Mouse (Mus musculus) retina, postnatal 7 days (tissue): Measurements from ENCODE around the gene Txlng.

ENCODE experiments used
- DNase-seq: peaks from one replicate; pipeline ENCODE4 v3.0.0-alpha.2; 2012; ENCODE audit warnings: low read depth, low spot score

Txlng gene

DNA sequence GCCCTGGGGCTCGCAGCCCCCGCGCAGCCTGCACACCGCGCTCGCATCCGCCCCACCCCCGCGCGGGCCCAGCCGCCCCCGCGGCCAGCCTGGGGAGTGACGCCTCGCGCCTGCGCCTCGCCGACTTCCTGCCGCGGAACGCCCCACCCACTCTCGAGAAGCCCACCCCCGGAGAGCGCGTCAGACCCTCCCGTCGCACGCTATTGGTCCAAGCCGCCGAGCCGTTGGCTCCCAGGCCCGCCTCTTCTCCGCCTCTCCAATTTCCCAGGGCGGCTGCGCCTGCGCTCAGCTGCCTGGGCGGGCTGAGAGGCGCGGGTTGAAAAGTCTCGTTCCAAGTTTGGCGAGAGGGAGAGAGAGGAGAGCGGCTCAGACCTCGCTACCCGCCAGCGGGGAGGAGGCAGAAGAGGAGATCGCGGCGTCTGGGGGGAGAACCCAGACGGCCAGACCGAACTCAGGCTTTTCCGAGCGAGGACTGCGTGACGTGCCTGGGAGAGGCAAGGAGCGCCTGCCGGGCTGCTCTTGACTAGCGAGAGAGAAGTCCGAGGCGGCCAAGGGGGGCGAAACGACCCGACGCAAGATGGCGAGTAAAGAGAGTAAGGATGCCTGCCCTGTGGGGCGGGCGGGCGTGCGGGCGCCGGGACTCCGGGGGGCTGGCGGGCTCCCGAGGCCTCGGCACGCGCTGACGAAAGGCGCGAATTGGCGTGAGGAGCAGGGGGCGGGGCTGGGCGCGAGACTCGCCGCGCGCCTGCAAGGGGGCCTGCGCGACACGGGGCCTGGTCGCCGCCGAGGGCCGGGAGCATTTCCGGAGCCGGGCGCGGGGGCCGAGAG is 68.9 kb downstream of the Txlng start, which contains the start of gene Rbbp7:
Gene Rbbp7 (plus strand): TSS at position 288 of the 828 bp plus-strand sequence.
- DNase-seq, result peak; percentile 87

DNA sequence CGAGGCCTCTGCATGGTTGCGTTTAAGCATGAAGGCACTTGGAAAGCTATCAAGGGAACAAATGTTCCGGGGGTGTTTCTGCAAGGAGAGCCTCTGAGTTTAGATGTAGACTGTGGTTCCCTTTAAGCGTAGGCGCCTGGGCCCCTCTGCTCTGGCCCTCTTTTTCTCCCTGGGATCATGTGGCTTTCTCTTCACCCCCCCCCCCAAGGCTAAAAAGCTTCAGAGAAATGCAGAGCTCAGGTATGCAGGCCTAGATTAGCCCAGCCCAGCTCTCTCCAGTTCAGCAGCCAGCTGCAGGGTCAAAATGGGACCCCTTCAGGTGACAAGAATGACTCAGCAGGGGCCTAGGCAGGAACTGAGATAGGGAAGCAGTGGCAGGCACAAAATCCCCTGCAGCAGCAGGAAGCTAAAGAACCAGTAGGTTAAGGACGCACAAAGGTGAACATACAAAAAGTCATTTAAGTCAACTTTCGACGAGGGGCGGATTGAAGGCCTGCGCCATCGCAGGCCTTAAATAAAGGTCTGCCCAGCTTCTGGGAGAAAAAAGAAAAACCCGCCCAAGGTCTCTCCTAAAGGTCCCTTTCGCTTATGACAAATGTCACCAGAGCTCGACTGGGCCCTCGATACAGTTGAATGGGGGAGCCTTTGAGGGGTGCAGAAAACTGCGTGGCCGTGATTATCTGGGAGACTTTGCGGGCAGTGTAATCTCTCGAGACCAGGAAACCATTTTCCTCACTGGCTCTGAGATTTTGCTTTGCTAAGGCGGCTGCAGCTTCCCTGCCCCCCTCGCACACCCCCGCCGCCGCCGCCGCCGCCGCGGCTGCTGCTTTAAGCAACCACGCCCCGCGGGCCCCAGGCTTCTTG is 69.8 kb downstream of the Txlng start:
- DNase-seq, result no peak

DNA sequence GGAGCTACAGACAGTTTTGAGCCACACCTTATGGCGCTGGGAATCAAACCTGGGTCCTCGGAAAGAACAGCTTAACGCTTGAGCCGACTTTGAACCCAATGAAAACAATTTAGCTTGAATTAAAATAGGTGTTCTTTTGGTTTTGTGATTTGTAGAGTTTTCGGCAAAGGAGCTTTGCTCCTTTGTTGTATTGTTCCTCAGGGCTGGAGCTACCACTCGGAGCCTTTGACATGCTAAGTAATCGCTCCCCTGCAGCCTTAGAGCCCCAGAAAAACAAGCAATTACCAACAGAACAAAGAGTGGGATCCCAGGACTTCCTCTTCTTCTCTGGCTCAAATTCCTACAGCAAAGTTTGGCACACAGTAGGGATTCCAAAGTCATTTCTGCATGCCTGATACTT is 73.2 kb downstream of the Txlng start:
- no peak for DNase-seq

DNA sequence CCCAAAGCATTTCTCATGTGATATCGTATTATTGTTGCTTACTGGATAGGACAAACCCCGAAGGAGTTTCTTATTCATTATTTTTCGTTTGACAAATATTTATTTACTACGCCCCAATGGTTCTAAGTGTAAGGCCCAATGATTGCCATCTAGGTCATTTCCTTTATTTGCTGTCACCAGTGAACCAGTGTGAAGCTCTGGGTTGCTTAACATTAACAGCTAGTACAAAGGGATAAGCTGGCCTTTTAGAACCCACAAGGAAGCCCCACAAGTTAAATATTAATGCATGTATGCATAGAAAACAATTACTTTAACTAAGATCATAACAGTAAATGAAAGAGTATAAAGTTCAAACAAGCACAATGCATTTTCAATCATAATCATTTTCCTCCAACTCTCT is 74.9 kb downstream of the Txlng start:
- DNase-seq, result no peak

DNA sequence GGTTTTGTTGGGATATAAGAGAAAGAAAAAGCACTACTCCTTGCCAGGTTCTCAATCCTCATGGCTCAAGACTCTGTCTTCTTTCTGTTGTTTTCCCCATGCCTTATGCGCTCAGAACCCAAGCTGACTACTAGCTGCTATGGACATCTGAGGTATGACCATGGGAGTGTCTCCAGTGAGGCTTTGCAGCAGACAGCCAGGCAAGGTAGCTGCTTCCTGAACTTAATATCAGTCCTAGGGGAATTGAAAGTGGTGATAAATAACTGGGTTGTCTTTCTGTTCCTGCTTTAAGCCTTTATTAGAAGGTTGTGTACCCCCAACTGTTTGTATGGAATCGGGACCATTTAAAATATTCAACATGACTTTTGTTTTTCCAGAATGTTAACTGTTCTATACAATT is 76.8 kb downstream of the Txlng start:
- DNase-seq, result no peak

DNA sequence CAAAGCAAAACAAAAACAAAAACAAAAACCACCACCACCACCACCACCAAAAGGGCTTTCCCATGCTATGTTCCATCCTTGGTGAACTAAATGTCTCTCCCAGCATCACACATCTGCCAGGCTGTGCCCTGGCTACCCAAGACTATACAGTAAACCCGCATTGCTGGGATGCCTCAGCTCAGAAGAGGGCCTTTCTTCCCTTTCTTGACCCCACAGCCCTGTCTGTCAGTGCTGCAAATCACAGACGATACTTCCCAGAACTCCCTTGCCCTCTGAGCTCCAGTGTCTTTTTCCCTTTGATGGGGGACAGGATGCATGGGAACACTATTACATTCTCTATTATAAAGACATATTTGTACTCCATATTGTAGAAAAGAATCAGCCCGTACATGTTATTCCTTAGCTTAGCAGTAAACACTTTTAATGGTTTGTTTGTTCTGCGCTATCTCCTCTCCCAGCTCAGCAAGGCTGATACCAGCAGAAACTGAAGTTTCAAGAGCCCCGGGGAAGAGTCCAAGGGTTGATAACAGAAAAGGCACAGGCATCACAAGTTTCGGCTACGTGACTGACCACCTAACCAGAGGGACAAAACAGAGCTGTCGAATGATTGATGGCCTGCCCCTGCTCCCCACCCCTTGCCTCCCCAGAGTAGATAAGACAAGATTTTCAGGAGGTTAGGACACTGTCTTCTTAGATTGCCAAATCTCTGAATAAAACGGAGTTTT is 80.4 kb downstream of the Txlng start:
- DNase-seq, result no peak

DNA sequence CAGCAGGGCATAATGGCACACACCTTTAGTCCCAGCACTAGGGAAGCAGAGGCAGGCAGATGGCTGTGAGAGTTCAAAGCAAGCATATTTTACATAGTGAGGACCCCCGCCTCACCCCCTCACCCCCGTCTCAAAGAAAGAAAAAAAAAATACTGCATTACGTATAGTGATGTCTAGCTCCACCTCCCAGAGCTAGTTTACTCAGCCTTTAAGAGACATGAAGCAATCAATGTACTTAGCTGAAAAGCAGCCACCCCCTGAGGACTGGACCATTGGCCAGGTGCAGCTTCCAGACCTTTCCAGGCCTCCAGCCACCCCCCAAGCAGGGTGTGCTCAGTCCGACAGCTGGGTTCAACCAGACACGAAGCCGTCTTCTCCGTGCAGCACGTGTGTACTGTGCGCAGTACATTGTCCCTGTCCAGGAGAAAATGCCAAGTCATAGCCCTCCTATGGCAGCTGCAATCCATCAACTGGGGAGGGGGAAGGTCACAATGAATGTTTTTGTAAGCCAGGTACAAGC is 93.1 kb downstream of the Txlng start:
- no peak for DNase-seq

DNA sequence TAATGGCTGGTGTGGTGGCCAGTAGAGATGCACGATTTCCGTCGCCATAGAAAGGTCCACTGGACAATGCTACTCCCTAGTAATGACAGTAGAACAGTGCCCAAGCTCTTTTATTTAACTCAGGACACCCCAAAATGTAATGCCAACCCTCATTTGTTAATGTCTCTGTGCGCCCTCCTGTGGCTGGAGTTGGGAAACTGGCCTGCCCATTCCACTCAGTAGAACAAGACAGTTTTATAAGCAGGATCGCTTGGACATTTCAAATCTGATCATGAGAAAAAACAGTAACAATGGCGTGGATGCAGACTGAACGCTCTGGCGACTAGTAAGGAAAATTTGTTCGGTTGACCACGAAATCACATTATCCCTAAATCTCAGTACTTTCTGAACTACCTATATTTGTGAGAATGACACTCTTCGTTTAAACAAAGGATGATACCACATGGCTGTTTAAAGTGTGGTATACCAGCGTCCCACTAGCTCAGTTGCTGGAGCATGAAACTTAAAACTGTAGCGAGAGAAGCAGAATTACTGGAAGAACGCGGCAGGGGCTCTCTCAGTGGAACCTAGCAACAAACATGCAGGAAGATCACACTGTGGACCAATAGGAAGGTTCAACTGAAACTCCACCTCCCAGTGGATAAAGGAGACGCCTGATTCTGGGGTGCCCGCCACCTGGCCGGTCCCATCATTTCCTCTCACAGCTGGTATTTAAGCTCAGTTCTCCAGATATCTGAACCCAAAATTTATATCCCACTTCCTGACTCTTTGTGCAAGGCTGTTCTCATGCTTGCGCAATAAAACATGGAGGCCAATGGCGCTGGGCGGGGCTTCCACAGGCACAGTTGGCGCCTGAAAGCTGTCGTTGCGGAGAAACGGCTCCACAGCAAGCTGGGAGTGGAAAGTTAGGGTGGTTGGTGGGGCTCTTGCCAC is 94.0 kb downstream of the Txlng start:
- DNase-seq, result no peak

DNA sequence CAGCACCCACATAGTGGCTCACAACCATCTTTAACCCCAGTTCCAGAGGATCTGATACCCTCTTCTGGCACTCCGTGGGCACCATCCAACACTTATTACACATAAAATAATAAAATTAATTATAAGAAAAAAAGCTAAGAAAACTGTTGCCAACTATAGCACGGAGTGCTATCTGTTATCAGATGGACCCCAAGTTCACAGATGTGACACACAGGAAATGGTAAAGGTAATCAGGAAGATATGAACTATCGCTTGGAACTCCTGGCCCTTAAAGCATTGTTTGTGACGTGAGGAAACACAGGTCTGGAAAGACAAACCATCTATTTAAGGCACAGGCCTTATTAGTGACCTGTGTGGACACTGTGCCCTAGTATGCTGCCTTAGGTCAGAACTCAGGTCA is 99.2 kb downstream of the Txlng start:
- DNase-seq, result no peak
